Mouse (Mus musculus): ENCODE measurements around the gene Arpc1a. TPM values are rescaled to one million over a fixed set of nuclear protein-coding genes. Genes with fewer than 3 reads are reported as not detected.

The Arpc1a gene
- total RNA-seq, 2 experiments from 2014 or later: 102 to 106 TPM

DNA sequence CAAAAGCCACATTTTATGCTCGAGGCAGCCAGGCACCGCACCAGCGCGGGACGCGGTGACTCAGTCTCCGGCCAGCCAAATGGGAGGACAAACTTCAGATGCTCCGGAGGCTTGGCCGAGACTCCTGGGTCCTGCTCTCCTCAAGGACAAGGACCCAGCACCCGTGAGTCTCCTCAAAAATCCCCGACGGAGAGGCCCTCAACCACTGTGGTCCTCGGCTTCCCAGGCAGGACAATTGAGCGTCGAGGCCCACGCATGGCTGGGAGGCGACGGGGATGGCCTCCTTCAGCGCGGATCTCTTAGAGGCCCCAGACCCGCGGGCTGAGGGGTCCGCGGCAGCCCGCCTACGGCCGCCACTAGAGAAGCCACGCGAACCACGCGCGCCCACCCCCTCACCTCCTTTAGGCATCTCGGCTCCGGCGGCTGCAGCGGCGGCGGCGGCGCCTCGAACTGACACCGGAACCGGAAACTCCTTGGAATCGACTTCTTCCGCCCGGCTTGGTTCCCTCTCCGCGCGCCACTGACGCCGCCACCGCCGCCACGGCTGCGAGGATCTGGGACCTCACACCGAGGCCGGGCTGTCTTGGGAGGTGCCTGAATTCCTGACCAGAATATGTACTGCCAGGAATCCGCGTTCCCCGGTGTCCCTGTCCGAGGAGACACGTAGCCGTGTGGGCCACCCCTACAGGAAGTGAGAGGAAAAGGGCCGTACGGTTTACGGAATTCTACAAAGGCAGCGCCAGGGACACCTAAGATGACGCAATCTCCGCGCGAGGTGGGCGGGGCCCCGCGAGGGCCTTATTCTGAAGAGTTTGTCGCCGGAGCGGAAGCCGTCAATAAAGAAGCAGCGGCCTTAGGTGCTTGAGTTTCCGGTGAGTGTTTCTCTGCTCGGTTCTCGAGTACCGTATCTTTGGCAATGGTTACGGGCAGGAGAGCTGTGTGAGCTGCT is 56.2 kb downstream of the Arpc1a start, which contains the start of the genes Pdap1 and Bud31:
TSS of gene Pdap1 (minus strand) at position 668 of the 949 bp plus-strand sequence.
TSS of gene Bud31 (plus strand) at position 792 of the 949 bp plus-strand sequence.
- DNase-seq: peak; percentile 96

- DNase-seq: peak; percentile 40
Observed at GRCm38 (mm10) chr5:145140611-145141010, 57.0 kb downstream of the Arpc1a start.

- no peak for DNase-seq
Observed at GRCm38 (mm10) chr5:145147748-145148147, 64.1 kb downstream of the Arpc1a start.

DNA sequence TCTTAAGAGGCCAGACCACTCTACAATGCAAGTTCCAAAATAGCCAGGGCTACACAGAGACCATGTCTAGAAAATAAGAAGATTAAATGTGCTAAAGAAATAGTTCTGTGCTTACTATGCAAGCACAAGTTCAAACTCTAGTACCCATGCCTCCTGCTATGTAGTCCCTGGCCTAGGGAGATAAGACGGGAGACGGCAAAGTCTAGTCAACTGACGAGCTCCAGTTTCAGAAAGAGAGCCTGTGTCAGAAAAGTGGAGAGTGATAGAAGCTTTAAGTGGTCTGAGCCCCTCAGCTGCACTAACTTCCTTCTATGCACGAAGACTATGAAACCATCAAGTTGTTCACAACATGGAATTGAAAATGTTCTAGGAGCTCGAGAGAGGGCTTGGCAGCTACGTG is 65.7 kb downstream of the Arpc1a start:
- DNase-seq: no peak

- DNase-seq: no peak
Observed at GRCm38 (mm10) chr5:145152690-145153089, 69.1 kb downstream of the Arpc1a start.

Other genes starting within 250 kb of the Arpc1a start
- gene Smurf1, start 118.0 kb upstream of the Arpc1a start, total RNA-seq (2021): 10 to 100 TPM; 20.6 to 23.4 TPM
- not detected for gene Gm4871, start 51.1 kb upstream of the Arpc1a start, total RNA-seq (2021)
- gene 1700018F24Rik, start 40.8 kb upstream of the Arpc1a start, total RNA-seq (2021): not detected
- gene Kpna7, start 200 bp downstream of the Arpc1a start, total RNA-seq (2021): not detected
- gene Arpc1b, start 30.4 kb downstream of the Arpc1a start, total RNA-seq (2021): 100 to 1,000 TPM; 212 to 226 TPM
- 10 to 100 TPM; 74.5 to 80.9 TPM for gene Pdap1, start 56.4 kb downstream of the Arpc1a start, total RNA-seq (2021)
- gene Bud31, start 56.5 kb downstream of the Arpc1a start, total RNA-seq (2021): 100 to 1,000 TPM in 1 of 2 experiments, 10 to 100 TPM in 1; 97.3 to 102 TPM
- gene Ptcd1, start 83.3 kb downstream of the Arpc1a start, total RNA-seq (2021): 10 to 100 TPM; 21.7 to 29.0 TPM
- gene Cpsf4, start 83.4 kb downstream of the Arpc1a start, total RNA-seq (2021): 10 to 100 TPM; 20.2 to 22.7 TPM
- 100 to 1,000 TPM; 810 to 842 TPM for gene Atp5j2, start 108.2 kb downstream of the Arpc1a start, total RNA-seq (2021)
- 1 to 10 TPM; 7.1 to 9.8 TPM for gene Zkscan14, start 118.0 kb downstream of the Arpc1a start, total RNA-seq (2021)
- gene Zkscan5, start 120.7 kb downstream of the Arpc1a start, total RNA-seq (2021): 10 to 100 TPM; 12.2 to 12.3 TPM
- gene Zfp655, start 147.9 kb downstream of the Arpc1a start, total RNA-seq (2021): 10 to 100 TPM; 41.1 to 48.9 TPM
- 10 to 100 TPM; 15.3 to 20.4 TPM for gene Zscan25, start 196.7 kb downstream of the Arpc1a start, total RNA-seq (2021)